ENCODE assay signal across 29 mouse cellular contexts in genomic region chr13:30953580-30953979, GRCm38 (mm10). TPM values are rescaled to one million over a fixed set of nuclear protein-coding genes. Genes with fewer than 3 reads are reported as not detected.
"Had no signal": no experiment of that assay in that cellular context is flagged by ENCODE, and none has a peak within 500 bp of the region (broad histone marks: within the 10 kb centered on the region; RNA-seq: fewer than 3 reads in every experiment).

No protein-coding gene starts in this region.

- DNase-seq: gastrocnemius, adult 2 months; gastrocnemius, postnatal 10 days; gastrocnemius, postnatal 25 days; heart, adult 18-20 months; heart, postnatal 10 days; heart, postnatal 4 days; kidney, adult 18-20 months; kidney, adult 8-10 months; kidney, postnatal 10 days; kidney, postnatal 25 days; kidney, postnatal 4 days; liver; liver, embryonic 13.5 days had no signal

- H3K4me2 ChIP-seq: heart, embryonic 12.5 days; hindbrain, embryonic 12.5 days; hindbrain, embryonic 14.5 days; intestine, embryonic 15.5 days; limb, embryonic 12.5 days; liver, embryonic 11.5 days; liver, embryonic 13.5 days; liver, embryonic 15.5 days had no signal

- H3K9me3 ChIP-seq: heart, embryonic 10.5 days; heart, embryonic 12.5 days; hindbrain, embryonic 10.5 days; hindbrain, embryonic 12.5 days; intestine, embryonic 15.5 days; liver, embryonic 13.5 days; liver, embryonic 15.5 days had no signal

- ATAC-seq: hindbrain, embryonic 16.5 days; intestine, embryonic 15.5 days; intestine, postnatal 0 days had no signal

- H3K9ac ChIP-seq: heart, embryonic 12.5 days; hindbrain, embryonic 12.5 days; hindbrain, embryonic 14.5 days; intestine, embryonic 15.5 days; limb, embryonic 12.5 days; liver, embryonic 13.5 days; liver, embryonic 15.5 days had no signal

- H3K4me1 ChIP-seq: heart, embryonic 12.5 days; hindbrain, embryonic 10.5 days; hindbrain, embryonic 12.5 days; intestine, embryonic 15.5 days; limb, embryonic 12.5 days had no signal

- H3K27me3 ChIP-seq: heart, embryonic 12.5 days; hindbrain, embryonic 12.5 days; intestine, embryonic 15.5 days; limb, embryonic 12.5 days; liver, embryonic 13.5 days; liver, embryonic 15.5 days had no signal

- H3K4me3 ChIP-seq: gastrocnemius, adult 2 months; heart, embryonic 10.5 days; heart, embryonic 12.5 days; hindbrain, embryonic 10.5 days; hindbrain, embryonic 12.5 days; intestine, embryonic 15.5 days; layer of hippocampus, adult 2 months; left cerebral cortex, adult 2 months; limb, embryonic 12.5 days; liver, embryonic 13.5 days; liver, embryonic 15.5 days had no signal

- H3K27ac ChIP-seq: gastrocnemius, adult 2 months; heart, embryonic 10.5 days; hindbrain, embryonic 10.5 days; hindbrain, embryonic 12.5 days; hindbrain, embryonic 14.5 days; intestine, embryonic 15.5 days; layer of hippocampus, adult 2 months; left cerebral cortex, adult 2 months; limb, embryonic 12.5 days; liver, embryonic 13.5 days; liver, embryonic 15.5 days had no signal

- H3K36me3 ChIP-seq: heart, embryonic 12.5 days; hindbrain, embryonic 12.5 days; intestine, embryonic 15.5 days; limb, embryonic 12.5 days; liver, embryonic 15.5 days had no signal

RNA-seq across cellular contexts. Expression of gene Hus1b, which starts 6.0 kb away (rescaled TPM):
- polyA plus RNA-seq: heart, embryonic 12.5 days; heart, embryonic 14.5 days; heart, embryonic 16.5 days; hindbrain, embryonic 10.5 days; hindbrain, embryonic 12.5 days; hindbrain, embryonic 14.5 days; hindbrain, embryonic 16.5 days; intestine, embryonic 15.5 days; intestine, postnatal 0 days; kidney, embryonic 16.5 days; limb, embryonic 12.5 days; liver, embryonic 11.5 days; liver, embryonic 13.5 days; liver, embryonic 15.5 days had no signal

RNA-seq across cellular contexts. Expression of gene Gm5447, which starts 20.4 kb away (rescaled TPM):
- polyA plus RNA-seq: heart, embryonic 12.5 days; heart, embryonic 14.5 days; hindbrain, embryonic 10.5 days; hindbrain, embryonic 14.5 days; intestine, postnatal 0 days; kidney, embryonic 16.5 days; liver, embryonic 11.5 days; liver, embryonic 13.5 days had no signal
